Mouse (Mus musculus): ENCODE measurements around the gene Glrx.
"Not testable (repeated sequence)": the region's sequence is repeated elsewhere in the genome, so short reads cannot be mapped to it uniquely, and the experiment has no call there.

Gene Glrx

GRCm38 (mm10) chr13:75839719-75840481 is at the start of gene Glrx:
TSS of gene Glrx (plus strand) at chr13:75839868.
- DNase-seq (ENCODE audit: low spot score), result peak; percentile 82

GRCm38 (mm10) chr13:75790550-75791205 is 49.0 kb upstream of the Glrx start:
- no peak for DNase-seq (ENCODE audit: low spot score)

- no peak for DNase-seq (ENCODE audit: low spot score)
These were observed 45.6 kb upstream of the Glrx start for GRCm38 (mm10) chr13:75793863-75794629.

GRCm38 (mm10) chr13:75797369-75798141 is 42.1 kb upstream of the Glrx start:
- DNase-seq (ENCODE audit: low spot score), result peak; percentile 93

GRCm38 (mm10) chr13:75798413-75799302 is 41.0 kb upstream of the Glrx start:
- no peak for DNase-seq (ENCODE audit: low spot score)

- DNase-seq (ENCODE audit: low spot score), result no peak
These were observed 40.2 kb upstream of the Glrx start for GRCm38 (mm10) chr13:75799421-75799820.

- no peak for DNase-seq (ENCODE audit: low spot score)
These were observed 31.7 kb upstream of the Glrx start for GRCm38 (mm10) chr13:75807969-75808368.

GRCm38 (mm10) chr13:75809957-75810356 is 29.7 kb upstream of the Glrx start:
- DNase-seq (ENCODE audit: low spot score), result no peak

- DNase-seq (ENCODE audit: low spot score), result no peak
These were observed 22.5 kb upstream of the Glrx start for GRCm38 (mm10) chr13:75817183-75817582.

- no peak for DNase-seq (ENCODE audit: low spot score)
These were observed 21.2 kb upstream of the Glrx start for GRCm38 (mm10) chr13:75818486-75818885.

GRCm38 (mm10) chr13:75818945-75819706 is 20.5 kb upstream of the Glrx start:
- DNase-seq (ENCODE audit: low spot score), result no peak

GRCm38 (mm10) chr13:75819898-75820297 is 19.8 kb upstream of the Glrx start:
- DNase-seq (ENCODE audit: low spot score), result no peak

- not testable (repeated sequence) for DNase-seq (ENCODE audit: low spot score)
These were observed 17.3 kb upstream of the Glrx start for GRCm38 (mm10) chr13:75822366-75822765.

GRCm38 (mm10) chr13:75823201-75823600 is 16.5 kb upstream of the Glrx start:
- no peak for DNase-seq (ENCODE audit: low spot score)

GRCm38 (mm10) chr13:75824611-75825319 is 14.9 kb upstream of the Glrx start:
- no peak for DNase-seq (ENCODE audit: low spot score)

- DNase-seq (ENCODE audit: low spot score), result no peak
These were observed 14.3 kb upstream of the Glrx start for GRCm38 (mm10) chr13:75825388-75825787.

GRCm38 (mm10) chr13:75830708-75831107 is 9.0 kb upstream of the Glrx start:
- DNase-seq (ENCODE audit: low spot score), result no peak

GRCm38 (mm10) chr13:75831710-75832109 is 8.0 kb upstream of the Glrx start:
- no peak for DNase-seq (ENCODE audit: low spot score)

GRCm38 (mm10) chr13:75832697-75833096 is 7.0 kb upstream of the Glrx start:
- DNase-seq (ENCODE audit: low spot score), result no peak

GRCm38 (mm10) chr13:75833499-75833898 is 6.2 kb upstream of the Glrx start:
- no peak for DNase-seq (ENCODE audit: low spot score)

Data from layer of hippocampus, adult 11-12 months (tissue).